Mouse (Mus musculus) embryonic facial prominence, embryonic 10.5 days (tissue): ENCODE measurements around the gene Gm49368. TPM values are rescaled to one million over a fixed set of nuclear protein-coding genes. Genes with fewer than 3 reads are reported as not detected.
"Not testable (repeated sequence)": the region's sequence is repeated elsewhere in the genome, so short reads cannot be mapped to it uniquely, and the experiment has no call there.

Experiments
- DNase-seq: peaks from one replicate; pipeline ENCODE4 v3.0.0-alpha.2; 2017; ENCODE audit warnings: low spot score
- H3K27ac ChIP-seq: fragments of 300-500 bp; sonication (generic); replicated peaks from 2 replicates; pipeline ENCODE4 v1.5.1; 2016; ENCODE audit warnings: mild to moderate bottlenecking
- H3K27me3 ChIP-seq: fragments of 300-500 bp; sonication (generic); replicated peaks from 2 replicates; pipeline ENCODE4 v1.6.1; 2016; ENCODE audit warnings: low read depth, mild to moderate bottlenecking; ENCODE audit not compliant: poor library complexity, severe bottlenecking
- H3K36me3 ChIP-seq: fragments of 300-500 bp; sonication (generic); replicated peaks from 2 replicates; pipeline ENCODE4 v1.6.1; 2016; ENCODE audit warnings: mild to moderate bottlenecking, moderate library complexity
- H3K4me1 ChIP-seq: fragments of 300-500 bp; sonication (generic); 2 replicates; pipeline ENCODE4 v1.6.1; 2016
- H3K4me3 ChIP-seq: fragments of 300-500 bp; sonication (generic); 2 replicates; pipeline ENCODE4 v1.5.1; 2016; ENCODE audit warnings: mild to moderate bottlenecking, moderate library complexity
- H3K9me3 ChIP-seq: fragments of 300-500 bp; sonication (generic); 2 replicates; pipeline ENCODE4 v1.6.1; 2016; ENCODE audit warnings: mild to moderate bottlenecking
- WGBS: fragments of 180-500 bp; shearing (Covaris S2); methylation state at CpG from one replicate; pipeline ENCODE4 v1.1.7; 2016; 5-methylcytosine and 5-hydroxymethylcytosine counted together
- polyA plus RNA-seq: library from polyadenylated mRNA; unstranded; fragments of >200 nt; fragmentation: Nextera tagmentation; extraction: Ambion mirVana; gene quantifications from 2 replicates; pipeline ENCODE4 v1.2.1, GENCODE M21; 2016

The Gm49368 gene
- polyA plus RNA-seq, 1 experiment from 2014 or later: not detected

DNA sequence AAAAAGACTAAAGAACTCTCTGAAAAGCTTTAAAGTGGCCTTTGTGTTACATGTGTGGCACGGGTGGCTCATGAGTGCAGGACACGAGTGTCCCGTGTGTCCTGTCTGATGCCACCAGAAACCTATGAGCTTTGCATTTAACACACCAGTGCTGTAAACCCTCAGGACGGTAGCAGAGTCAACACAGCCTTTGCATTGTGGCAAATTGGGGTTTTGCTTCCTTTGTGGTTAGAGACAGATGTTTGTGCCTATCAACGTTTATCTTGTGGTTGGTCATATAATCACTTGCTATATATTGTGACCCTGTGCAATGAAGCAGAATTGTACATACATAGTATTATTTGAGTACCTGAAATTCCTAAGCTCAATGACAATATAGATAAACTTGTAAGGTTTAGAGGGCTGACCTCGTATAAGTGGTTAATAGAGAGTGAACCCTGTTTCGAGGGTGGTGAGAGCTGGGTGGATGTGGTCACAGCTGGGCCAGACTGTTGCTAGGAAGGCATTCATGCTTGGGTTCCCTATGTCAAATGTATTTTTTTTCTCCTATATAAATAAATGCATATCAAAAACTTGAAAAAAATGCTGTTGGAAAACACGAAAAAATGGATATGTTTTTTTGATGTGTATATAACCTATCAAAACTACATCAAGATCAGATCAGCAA, 96.3 kb downstream of the Gm49368 start:
- 86% methylated on average over 8 of the region's 8 CpGs for WGBS
- not testable (repeated sequence) for H3K27me3 ChIP-seq, H3K4me1 ChIP-seq, H3K4me3 ChIP-seq, H3K36me3 ChIP-seq, H3K9me3 ChIP-seq, DNase-seq, H3K27ac ChIP-seq

DNA sequence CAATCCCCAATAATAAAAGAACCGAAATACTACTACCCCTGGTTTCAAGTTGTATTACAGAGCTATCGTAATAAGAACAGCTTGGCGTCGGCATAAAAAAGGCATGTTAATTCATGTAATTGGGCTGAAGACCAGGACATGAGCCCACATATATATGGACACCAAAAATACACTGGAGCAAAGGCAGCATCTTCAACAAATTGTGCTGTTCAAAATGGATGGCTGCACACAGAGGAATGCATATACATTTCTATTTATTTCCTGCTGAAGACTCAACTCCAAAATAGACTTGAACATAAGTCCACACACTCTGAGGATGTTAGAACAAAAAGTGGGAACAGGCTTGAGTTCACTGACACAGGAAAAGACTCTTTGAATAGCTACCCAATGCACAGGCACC, 101.5 kb downstream of the Gm49368 start:
- Histone ChIP-seq H3K36me3 (no peaks in the 10 kb centered on the region), H3K9me3 (no peaks in the 10 kb centered on the region), H3K27ac (no peak overlapping the region), H3K27me3 (no peaks in the 10 kb centered on the region), H3K4me3 (no peak overlapping the region), H3K4me1 (no peaks in the 10 kb centered on the region)
- no peak for DNase-seq
- 92% methylated on average over 4 of the region's 4 CpGs for WGBS

DNA sequence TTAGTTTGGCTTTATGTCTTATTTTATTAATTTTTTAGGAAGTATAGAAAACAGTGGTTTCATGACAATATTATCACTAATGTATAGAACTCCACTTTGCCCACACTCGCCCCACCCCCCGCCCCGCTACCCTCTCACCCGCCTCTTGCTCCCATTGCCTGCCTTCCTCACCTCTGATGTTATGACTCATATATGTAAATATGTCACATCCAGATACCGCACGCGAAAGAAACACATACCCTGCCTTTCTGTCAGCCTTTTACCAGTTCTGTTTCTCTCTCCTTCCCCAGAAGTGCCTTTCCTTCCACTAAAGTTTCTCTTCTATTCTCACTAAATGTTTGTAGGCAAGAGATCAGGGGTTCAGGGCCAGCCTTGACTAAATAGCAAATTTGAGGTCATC, 103.9 kb downstream of the Gm49368 start:
- H3K36me3 ChIP-seq: no peaks in the 10 kb centered on the region
- no peaks in the 10 kb centered on the region for H3K4me1 ChIP-seq
- H3K9me3 ChIP-seq: no peaks in the 10 kb centered on the region
- no peaks in the 10 kb centered on the region for H3K27me3 ChIP-seq
- 93% methylated on average over 7 of the region's 7 CpGs for WGBS
- H3K27ac ChIP-seq: no peak overlapping the region
- H3K4me3 ChIP-seq: no peak overlapping the region
- no peak for DNase-seq

DNA sequence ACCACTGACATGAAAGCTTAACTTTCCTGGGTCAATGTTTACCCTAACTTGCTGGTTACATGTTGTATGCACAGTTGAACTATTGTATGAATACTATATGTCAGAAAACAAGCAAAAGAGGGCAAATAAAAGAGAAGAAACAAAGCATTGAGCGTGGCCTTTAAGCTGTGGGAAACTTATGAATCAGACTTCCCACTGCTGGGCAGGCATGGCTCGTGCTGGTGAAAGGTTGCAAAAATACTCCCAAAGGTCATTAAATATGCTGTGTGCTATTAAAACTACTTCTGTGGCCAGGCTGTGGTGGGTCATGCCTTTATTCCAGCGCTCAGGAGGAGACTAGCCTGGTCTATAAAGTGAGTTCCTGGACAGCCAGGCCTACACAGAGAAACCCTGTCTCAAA, 107.5 kb downstream of the Gm49368 start:
- Histone ChIP-seq H3K36me3 (no peaks in the 10 kb centered on the region), H3K4me1 (no peaks in the 10 kb centered on the region), H3K4me3 (no peak overlapping the region), H3K27me3 (no peaks in the 10 kb centered on the region), H3K27ac (no peak overlapping the region), H3K9me3 (no peaks in the 10 kb centered on the region)
- WGBS: 85% methylated on average over 3 of the region's 3 CpGs
- DNase-seq: no peak

Other genes starting within 250 kb of the Gm49368 start
- gene Stx4a, start 238.4 kb upstream of the Gm49368 start, polyA plus RNA-seq: 22.5 and 29.3 TPM in 2 replicates
- 4.7 and 6.5 TPM in 2 replicates for gene Stx1b, start 238.1 kb upstream of the Gm49368 start, polyA plus RNA-seq
- 19.9 and 21.8 TPM in 2 replicates for gene Zfp646, start 186.5 kb upstream of the Gm49368 start, polyA plus RNA-seq
- 42.5 and 49.1 TPM in 2 replicates for gene Zfp668, start 185.9 kb upstream of the Gm49368 start, polyA plus RNA-seq
- gene Prss53, start 171.7 kb upstream of the Gm49368 start, polyA plus RNA-seq: 0.64 and 0.79 TPM in 2 replicates
- gene Gm21974, start 167.2 kb upstream of the Gm49368 start, polyA plus RNA-seq: not detected in 2 replicates
- 47.6 and 59.1 TPM in 2 replicates for gene Vkorc1, start 167.1 kb upstream of the Gm49368 start, polyA plus RNA-seq
- 111 and 119 TPM in 2 replicates for gene Bckdk, start 158.6 kb upstream of the Gm49368 start, polyA plus RNA-seq
- 48.7 and 49.6 TPM in 2 replicates for gene Kat8, start 150.2 kb upstream of the Gm49368 start, polyA plus RNA-seq
- 14.8 and 15.8 TPM in 2 replicates for gene Prss8, start 132.6 kb upstream of the Gm49368 start, polyA plus RNA-seq
- gene Prss36, start 116.0 kb upstream of the Gm49368 start, polyA plus RNA-seq: 10.7 and 12.9 TPM in 2 replicates
- gene Fus, start 95.2 kb upstream of the Gm49368 start, polyA plus RNA-seq: 349 and 372 TPM in 2 replicates
- 5.8 and 6.2 TPM in 2 replicates for gene Pycard, start 68.8 kb upstream of the Gm49368 start, polyA plus RNA-seq
- gene Trim72, start 58.7 kb upstream of the Gm49368 start, polyA plus RNA-seq: not detected in 2 replicates
- gene Itgam, start within 50 bp of the Gm49368 start, polyA plus RNA-seq: 0.50 and 0.52 TPM in 2 replicates
- gene Itgax, start 66.9 kb downstream of the Gm49368 start, polyA plus RNA-seq: not detected in 2 replicates
- not detected in 2 replicates for gene Itgad, start 91.7 kb downstream of the Gm49368 start, polyA plus RNA-seq
- 0.39 TPM in 1 of 2 replicates, not detected in the other for gene Cox6a2, start 143.7 kb downstream of the Gm49368 start, polyA plus RNA-seq
- gene Armc5, start 174.7 kb downstream of the Gm49368 start, polyA plus RNA-seq: 17.5 and 19.1 TPM in 2 replicates
- gene 9130023H24Rik, start 175.3 kb downstream of the Gm49368 start, polyA plus RNA-seq: 9.2 and 10.4 TPM in 2 replicates
- gene Tgfb1i1, start 184.1 kb downstream of the Gm49368 start, polyA plus RNA-seq: 23.6 and 25.3 TPM in 2 replicates
- gene Slc5a2, start 203.0 kb downstream of the Gm49368 start, polyA plus RNA-seq: 0.10 and 0.28 TPM in 2 replicates
- gene BC017158, start 235.5 kb downstream of the Gm49368 start, polyA plus RNA-seq: 24.6 and 27.3 TPM in 2 replicates